Mouse (Mus musculus) heart, adult 11 months (tissue): ENCODE data around the gene Ttc9.

ENCODE experiments used
- DNase-seq: peaks from one replicate; pipeline ENCODE4 v3.0.0; 2022

The Ttc9 gene

DNA sequence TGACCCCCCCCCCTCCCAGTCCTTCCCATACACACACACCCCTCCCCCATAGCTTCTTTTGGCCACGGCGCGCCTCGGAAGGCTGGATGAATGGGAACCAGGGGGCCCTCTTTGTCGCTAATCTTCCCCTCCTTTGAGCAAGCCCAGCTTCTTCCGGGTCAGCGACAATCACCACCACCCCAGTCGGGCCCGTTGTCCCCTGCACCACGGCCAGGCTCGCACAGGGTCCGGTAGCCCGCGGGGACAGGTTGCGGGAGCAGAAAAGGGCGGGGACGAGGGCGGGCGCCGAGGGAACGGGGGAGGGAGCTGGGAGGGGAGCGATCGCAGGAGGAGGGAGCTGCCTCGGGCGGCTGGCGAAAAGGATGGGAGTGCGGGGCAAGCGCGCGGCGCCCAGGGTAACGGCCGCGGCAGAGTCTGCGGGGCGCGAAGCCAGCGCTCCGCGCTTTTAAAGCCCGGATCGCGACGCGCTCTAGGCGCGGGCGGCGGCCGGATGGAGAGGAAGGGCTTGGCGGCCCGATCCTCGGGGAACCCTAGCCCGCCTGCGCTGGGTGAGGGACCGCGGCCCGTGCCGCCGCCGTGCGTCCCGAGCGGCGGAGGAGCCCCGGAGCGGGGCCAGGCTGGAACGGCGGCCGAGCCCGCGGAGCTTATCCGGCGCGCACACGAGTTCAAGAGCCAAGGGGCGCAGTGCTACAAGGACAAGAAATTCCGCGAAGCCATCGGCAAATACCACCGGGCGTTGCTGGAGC, at the start of gene Ttc9:
Ttc9 (plus strand) TSS at position 335 of the 746 bp plus-strand sequence.
- peak; percentile 93 for DNase-seq

DNA sequence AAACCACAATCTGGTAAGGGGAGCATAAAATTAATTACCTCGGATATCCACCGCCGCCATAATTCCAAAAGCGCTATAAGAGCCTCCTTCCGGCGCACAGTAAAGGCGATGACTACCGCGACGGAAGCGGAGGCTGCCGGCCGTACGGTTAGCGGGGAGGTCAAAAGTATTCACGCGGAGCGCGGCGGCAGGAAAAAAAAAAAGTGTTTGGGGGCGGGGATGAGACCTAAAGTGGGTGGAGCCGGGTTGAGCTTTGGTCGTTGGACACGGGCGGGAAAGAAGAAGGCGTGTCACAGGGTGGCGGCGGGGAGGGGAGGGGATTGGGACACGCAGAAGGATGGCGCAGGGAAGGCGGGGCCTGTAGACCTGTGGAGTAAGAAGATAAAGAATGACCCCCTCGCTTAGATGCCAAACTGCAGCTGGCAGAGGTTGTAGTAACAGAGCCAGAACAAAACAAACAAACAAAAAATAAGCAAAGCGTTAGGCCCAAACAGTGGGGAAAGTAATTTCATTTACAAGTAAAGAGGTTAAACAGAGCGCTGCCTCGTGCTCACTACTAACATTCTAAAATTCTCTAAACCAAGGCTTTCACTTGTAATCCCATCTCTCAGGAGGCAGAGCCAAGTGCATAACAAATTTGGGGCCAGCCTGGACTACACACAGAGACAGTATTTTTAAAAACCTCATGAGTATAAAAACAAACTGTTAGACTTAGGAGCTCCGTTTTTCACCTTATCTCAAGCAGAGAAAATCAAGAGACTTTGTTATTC, 36.0 kb upstream of the Ttc9 start, which contains the start of gene Med6:
Med6 (minus strand) TSS at position 107 of the 770 bp plus-strand sequence.
- peak; percentile 99 for DNase-seq

GRCm38 (mm10) chr12:81596547-81597262, 34.3 kb upstream of the Ttc9 start:
- no peak for DNase-seq

GRCm38 (mm10) chr12:81604995-81605784, 25.9 kb upstream of the Ttc9 start:
- no peak for DNase-seq

DNA sequence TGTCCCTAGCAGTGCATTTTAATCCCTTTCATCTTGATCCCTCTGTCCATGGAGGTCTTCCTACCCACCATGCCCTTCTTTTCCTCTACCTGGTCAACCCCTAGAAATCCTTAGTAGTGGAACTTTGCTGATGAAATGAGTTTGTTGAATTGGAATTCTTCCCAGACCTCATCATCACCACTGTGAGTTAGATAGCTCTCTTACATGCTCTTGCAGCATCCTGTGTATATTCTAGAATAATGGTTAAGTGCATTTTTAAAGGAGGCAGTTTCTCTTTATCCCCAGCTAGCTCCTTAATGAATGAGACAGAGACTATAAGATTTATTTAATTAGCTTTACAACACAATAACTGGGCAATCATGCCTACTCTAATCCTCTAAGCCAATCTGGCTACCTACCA, 21.6 kb upstream of the Ttc9 start:
- no peak for DNase-seq

- no peak for DNase-seq
Measured at GRCm38 (mm10) chr12:81615807-81616206, 15.2 kb upstream of the Ttc9 start.

GRCm38 (mm10) chr12:81616980-81617379, 14.1 kb upstream of the Ttc9 start:
- DNase-seq: no peak

- peak; percentile 91 for DNase-seq
Measured at GRCm38 (mm10) chr12:81619302-81619701, 11.7 kb upstream of the Ttc9 start.

- peak; percentile 72 for DNase-seq
Measured at GRCm38 (mm10) chr12:81623377-81623776, 7.7 kb upstream of the Ttc9 start.

- DNase-seq: peak; percentile 41
Measured at GRCm38 (mm10) chr12:81626226-81626861, 4.7 kb upstream of the Ttc9 start.

GRCm38 (mm10) chr12:81627426-81627825, 3.6 kb upstream of the Ttc9 start:
- peak; percentile 28 for DNase-seq

GRCm38 (mm10) chr12:81628091-81628490, 3.0 kb upstream of the Ttc9 start:
- peak; percentile 59 for DNase-seq

- peak; percentile 88 for DNase-seq
Measured at GRCm38 (mm10) chr12:81630520-81630914, 532 bp upstream of the Ttc9 start.

GRCm38 (mm10) chr12:81631661-81632401, 782 bp downstream of the Ttc9 start:
- peak; percentile 81 for DNase-seq

DNA sequence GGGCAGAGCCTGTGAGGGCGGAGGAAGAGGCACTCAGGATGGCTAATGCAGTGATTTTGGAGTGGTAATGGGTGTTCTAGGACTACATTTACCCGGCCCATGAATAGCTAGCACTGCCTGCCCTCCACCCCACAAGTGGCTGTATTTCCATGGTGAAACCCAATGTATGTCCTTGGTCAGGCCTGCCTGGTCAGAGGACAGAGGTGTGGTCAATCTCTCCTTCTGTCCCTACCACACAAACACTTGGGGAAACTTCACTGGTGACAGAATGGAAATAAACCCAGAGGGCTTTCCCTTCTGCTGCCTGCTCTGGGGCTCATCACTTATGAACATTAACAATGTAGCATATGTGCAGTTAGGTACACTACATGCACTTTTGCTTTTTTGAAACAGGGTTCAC, 2.2 kb downstream of the Ttc9 start:
- DNase-seq: peak; percentile 67

- DNase-seq: peak; percentile 76
Measured at GRCm38 (mm10) chr12:81640656-81641055, 9.6 kb downstream of the Ttc9 start.

- peak; percentile 61 for DNase-seq
Measured at GRCm38 (mm10) chr12:81642361-81643082, 11.5 kb downstream of the Ttc9 start.

- DNase-seq: peak; percentile 15
Measured at GRCm38 (mm10) chr12:81646811-81647210, 15.8 kb downstream of the Ttc9 start.

- peak; percentile 88 for DNase-seq
Measured at GRCm38 (mm10) chr12:81653344-81653743, 22.3 kb downstream of the Ttc9 start.

GRCm38 (mm10) chr12:81657321-81657720, 26.3 kb downstream of the Ttc9 start:
- DNase-seq: peak; percentile 88

- peak; percentile 86 for DNase-seq
Measured at GRCm38 (mm10) chr12:81658086-81658485, 27.0 kb downstream of the Ttc9 start.
